Mouse (Mus musculus) liver, embryonic 14.5 days (tissue): ENCODE measurements around the gene Mff.

ENCODE experiments used
- CTCF ChIP-seq: IDR thresholded peaks from 2 replicates; pipeline ENCODE4 v1.5.1; 2016; ENCODE audit warnings: antibody characterized with exemption, low read depth, control low read depth
- EP300 ChIP-seq: IDR thresholded peaks from 2 replicates; pipeline ENCODE4 v1.6.1; 2016; ENCODE audit warnings: antibody characterized with exemption, low read depth

DNA sequence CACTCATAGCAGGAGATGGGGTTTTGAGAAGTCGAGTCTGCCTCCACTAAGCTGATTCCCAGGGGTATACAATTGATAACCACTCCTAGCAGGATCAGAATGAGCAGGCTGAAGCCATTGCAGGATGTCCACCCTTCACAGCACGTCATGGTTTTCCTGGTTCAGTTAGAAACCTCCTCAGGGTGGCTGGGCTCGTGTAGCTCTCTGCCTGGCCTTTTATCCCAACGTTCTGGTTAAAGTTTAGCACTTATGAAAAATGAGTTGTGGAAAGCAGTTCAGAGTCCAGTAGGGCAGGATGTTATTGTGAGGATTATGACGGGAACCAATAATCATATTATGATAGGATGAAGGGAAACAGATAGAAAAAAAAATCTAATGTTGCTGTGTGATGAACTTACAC lies 43.6 kb downstream of the Mff start, which contains the start of gene Tm4sf20:
- TF ChIP-seq CTCF: no peak
- TF ChIP-seq EP300: no peak
